Mouse (Mus musculus): ENCODE data around the gene Col4a4. TPM values are rescaled to one million over a fixed set of nuclear protein-coding genes. Genes with fewer than 3 reads are reported as not detected.
A peak's percentile ranks its signal among the peaks of the same experiment; 100 is the strongest.

Col4a4 gene
- total and polyA plus RNA-seq, 3 experiments, result 0.27 TPM; not detected in 2

DNA sequence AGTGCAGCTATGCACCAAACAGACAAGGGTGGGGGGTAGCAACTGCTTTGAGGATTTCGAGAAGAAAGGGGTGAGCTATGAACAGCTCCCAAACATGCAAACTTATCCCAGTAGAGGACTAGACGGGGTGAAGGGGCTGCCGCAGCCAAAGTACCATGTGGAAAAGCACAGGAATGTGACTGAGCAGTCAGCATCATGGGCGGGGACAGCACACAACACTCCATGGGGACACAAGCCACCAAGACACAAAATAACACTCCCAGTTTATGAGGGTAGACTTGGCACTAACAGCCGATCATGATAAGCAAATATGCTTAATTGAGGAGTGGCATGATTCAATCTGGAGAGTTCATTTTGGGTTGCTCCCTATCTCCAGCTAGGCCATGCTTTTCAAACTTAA, 42.8 kb upstream of the Col4a4 start:
- DNase-seq (ENCODE audit: low spot score) (no peak), ATAC-seq (ENCODE audit: extremely low read depth, insufficient number of reproducible peaks, low FRiP score, poor library complexity, severe bottlenecking) (no peak)
- TF ChIP-seq GATA1 (IDR thresholded peaks at IDR 0.05; ENCODE audit: borderline replicate concordance, low read length) (no peak), CTCF (IDR thresholded peaks at IDR 0.05; ENCODE audit: low read depth, low read length) (no peak), GATA2 (IDR thresholded peaks at IDR 0.05; ENCODE audit: borderline replicate concordance, low read depth, low read length) (no peak), TAL1 (conservative IDR thresholded peaks at IDR 0.05; ENCODE audit: low read depth, low read length) (no peak), POLR2AphosphoS5 (IDR thresholded peaks at IDR 0.05; ENCODE audit: insufficient replicate concordance, low read depth, low read length) (no peak)
- Histone ChIP-seq H3K9me3 (replicated peaks) (no peaks in the 10 kb centered on the region), H3K4me3 (ENCODE audit: low read depth, low read length) (no peak overlapping the region), H3K27me3 (ENCODE audit: insufficient read depth, low read length) (peaks cover 5% of the 10 kb centered on the region; the same call in 1 of the 2 replicates), H3K36me3 (replicated peaks) (no peaks in the 10 kb centered on the region), H3K4me1 (ENCODE audit: insufficient read depth, low read depth, low read length) (peaks cover 58% of the 10 kb centered on the region)

DNA sequence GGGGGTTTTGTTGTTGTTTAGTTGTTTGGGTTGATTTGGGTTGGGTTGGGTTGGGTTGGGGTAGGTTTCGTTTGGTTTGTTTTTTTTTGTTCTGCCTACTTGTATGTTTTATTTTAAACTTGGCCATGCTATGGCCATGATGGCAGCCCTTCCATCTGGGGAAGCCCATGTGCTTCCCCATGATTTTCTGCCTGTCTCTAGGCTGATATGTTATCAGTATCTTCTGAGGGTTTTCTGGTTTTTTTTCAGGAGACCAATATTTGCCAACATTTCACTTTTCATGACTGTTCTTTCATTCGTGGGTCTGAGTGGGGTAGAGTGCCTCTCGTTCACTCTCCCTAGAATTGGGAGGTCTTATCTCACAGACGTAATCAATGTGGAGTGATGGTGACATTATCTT, 41.0 kb upstream of the Col4a4 start:
- Histone ChIP-seq H3K4me1 (ENCODE audit: insufficient read depth, low read depth, low read length) (peaks cover 60% of the 10 kb centered on the region), H3K27me3 (ENCODE audit: insufficient read depth, low read length) (peaks cover 1% of the 10 kb centered on the region; the same call in 1 of the 2 replicates), H3K9me3 (replicated peaks) (no peaks in the 10 kb centered on the region), H3K4me3 (ENCODE audit: low read depth, low read length) (no peak overlapping the region; the same call in 1 of the 2 replicates), H3K36me3 (replicated peaks) (no peaks in the 10 kb centered on the region)
- TF ChIP-seq GATA2 (IDR thresholded peaks at IDR 0.05; ENCODE audit: borderline replicate concordance, low read depth, low read length), result no peak
- peak; percentile 69 for TF ChIP-seq TAL1 (conservative IDR thresholded peaks at IDR 0.05; ENCODE audit: low read depth, low read length)
- no peak for TF ChIP-seq GATA1 (IDR thresholded peaks at IDR 0.05; ENCODE audit: borderline replicate concordance, low read length)
- no peak; the same call in none of the 2 replicates for ATAC-seq (ENCODE audit: extremely low read depth, insufficient number of reproducible peaks, low FRiP score, poor library complexity, severe bottlenecking)
- DNase-seq (ENCODE audit: low spot score), result no peak

DNA sequence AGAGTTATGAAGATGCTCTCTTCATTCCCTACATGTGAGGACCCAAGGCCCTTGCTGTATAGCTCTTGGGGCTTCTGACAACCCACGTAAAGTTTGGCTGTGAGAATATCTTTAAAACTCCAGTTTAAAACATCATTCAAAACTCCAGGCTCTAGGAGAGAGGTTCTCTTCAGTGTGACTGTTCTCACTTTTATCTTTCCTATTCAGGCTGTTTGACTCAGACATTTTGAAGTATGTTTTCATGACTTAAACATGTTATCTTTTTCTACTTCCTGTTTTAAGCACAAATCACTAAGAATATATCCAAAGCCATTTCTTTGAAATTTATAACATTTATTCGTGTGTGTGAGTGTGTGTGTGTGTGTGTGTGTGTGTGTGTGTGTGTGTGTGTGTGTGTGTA, 38.8 kb upstream of the Col4a4 start:
- no peak for TF ChIP-seq GATA2 (IDR thresholded peaks at IDR 0.05; ENCODE audit: borderline replicate concordance, low read depth, low read length)
- Histone ChIP-seq H3K36me3 (replicated peaks) (no peaks in the 10 kb centered on the region), H3K4me1 (ENCODE audit: insufficient read depth, low read depth, low read length) (peaks cover 53% of the 10 kb centered on the region), H3K4me3 (ENCODE audit: low read depth, low read length) (no peak overlapping the region), H3K27me3 (ENCODE audit: insufficient read depth, low read length) (no peaks in the 10 kb centered on the region), H3K9me3 (replicated peaks) (no peaks in the 10 kb centered on the region)
- no peak for DNase-seq (ENCODE audit: low spot score)
- peak; percentile 23; the same call in 1 of the 2 replicates for ATAC-seq (ENCODE audit: extremely low read depth, insufficient number of reproducible peaks, low FRiP score, poor library complexity, severe bottlenecking)

DNA sequence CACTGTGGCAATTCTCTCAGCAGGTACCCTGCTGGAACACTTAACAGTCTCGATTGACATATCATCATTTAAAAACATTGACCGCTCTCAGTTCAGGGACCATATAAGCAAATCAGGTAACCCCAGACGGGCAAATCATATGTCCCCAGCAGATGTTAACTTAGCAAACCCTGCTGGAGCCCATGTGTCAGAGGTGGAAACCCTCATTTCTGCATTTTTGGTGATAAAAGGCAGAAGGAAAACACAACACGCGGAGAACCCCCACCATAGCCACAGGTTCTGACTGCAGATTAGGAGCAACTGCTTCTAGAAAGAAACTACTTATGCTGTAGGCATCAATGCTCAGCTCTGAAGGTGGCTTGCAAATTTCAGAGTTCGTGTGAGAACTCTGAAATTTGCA, 38.3 kb upstream of the Col4a4 start:
- H3K4me3 ChIP-seq (ENCODE audit: low read depth, low read length), result no peak overlapping the region
- ATAC-seq (ENCODE audit: extremely low read depth, insufficient number of reproducible peaks, low FRiP score, poor library complexity, severe bottlenecking) (no peak), DNase-seq (ENCODE audit: low spot score) (no peak)
- H3K36me3 ChIP-seq (replicated peaks), result no peaks in the 10 kb centered on the region
- no peaks in the 10 kb centered on the region for H3K9me3 ChIP-seq (replicated peaks)
- peaks cover 5% of the 10 kb centered on the region for H3K27me3 ChIP-seq (ENCODE audit: insufficient read depth, low read length)
- peaks cover 52% of the 10 kb centered on the region for H3K4me1 ChIP-seq (ENCODE audit: insufficient read depth, low read depth, low read length)
- TF ChIP-seq TAL1 (conservative IDR thresholded peaks at IDR 0.05; ENCODE audit: low read depth, low read length) (0 out of 2 replicates have a peak, but pooled peaks have one; percentile 25), GATA2 (IDR thresholded peaks at IDR 0.05; ENCODE audit: borderline replicate concordance, low read depth, low read length) (no peak)

DNA sequence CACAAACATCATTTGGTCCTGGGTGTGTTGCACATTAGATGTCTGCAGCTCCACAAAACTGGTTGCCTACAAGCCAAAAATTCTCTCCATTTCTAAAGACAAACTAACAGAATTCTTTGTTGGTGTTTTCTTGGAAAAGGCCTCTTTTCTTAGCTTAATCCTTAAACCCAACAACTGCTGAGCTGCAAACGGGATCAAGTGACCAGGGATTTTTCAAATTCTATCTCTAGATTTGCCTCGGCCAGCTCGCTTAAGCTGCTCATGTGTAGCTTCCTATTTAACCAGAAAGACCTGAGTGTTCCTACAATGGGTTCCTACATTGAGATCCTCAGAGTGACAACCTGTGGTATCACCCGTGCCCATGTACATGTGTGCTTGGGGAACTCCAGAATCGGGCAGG, 33.3 kb upstream of the Col4a4 start:
- peaks cover 36% of the 10 kb centered on the region for H3K27me3 ChIP-seq (ENCODE audit: insufficient read depth, low read length)
- H3K36me3 ChIP-seq (replicated peaks), result no peaks in the 10 kb centered on the region
- ATAC-seq (ENCODE audit: extremely low read depth, insufficient number of reproducible peaks, low FRiP score, poor library complexity, severe bottlenecking) (no peak), DNase-seq (ENCODE audit: low spot score) (no peak)
- TF ChIP-seq GATA1 (IDR thresholded peaks at IDR 0.05; ENCODE audit: borderline replicate concordance, low read length), result no peak
- TF ChIP-seq GATA2 (IDR thresholded peaks at IDR 0.05; ENCODE audit: borderline replicate concordance, low read depth, low read length), result no peak
- TF ChIP-seq POLR2AphosphoS5 (IDR thresholded peaks at IDR 0.05; ENCODE audit: insufficient replicate concordance, low read depth, low read length), result no peak
- no peak for TF ChIP-seq CTCF (IDR thresholded peaks at IDR 0.05; ENCODE audit: low read depth, low read length)
- no peak for TF ChIP-seq TAL1 (conservative IDR thresholded peaks at IDR 0.05; ENCODE audit: low read depth, low read length)
- H3K4me1 ChIP-seq (ENCODE audit: insufficient read depth, low read depth, low read length), result peaks cover 12% of the 10 kb centered on the region
- H3K4me3 ChIP-seq (ENCODE audit: low read depth, low read length), result no peak overlapping the region
- H3K9me3 ChIP-seq (replicated peaks), result no peaks in the 10 kb centered on the region

DNA sequence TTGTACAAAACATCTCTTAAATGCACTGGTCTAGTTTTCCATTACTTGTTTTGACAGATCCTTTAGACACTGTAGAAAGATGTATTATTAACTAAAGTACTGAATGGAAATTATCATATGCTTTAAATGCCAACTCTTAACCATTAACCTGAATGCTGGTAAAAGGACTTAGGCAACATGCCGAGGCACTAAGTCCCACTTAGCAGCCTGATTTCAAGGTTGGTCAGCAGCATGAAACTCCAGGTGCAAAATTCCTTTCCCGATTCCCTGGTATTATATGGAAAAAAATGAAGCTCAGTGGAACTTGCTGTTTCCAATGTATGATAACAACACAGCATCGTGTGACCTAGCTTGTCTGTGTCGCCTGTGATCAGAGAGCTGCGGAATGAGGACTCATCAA, 31.9 kb upstream of the Col4a4 start:
- no peak for DNase-seq (ENCODE audit: low spot score)
- no peak for ATAC-seq (ENCODE audit: extremely low read depth, insufficient number of reproducible peaks, low FRiP score, poor library complexity, severe bottlenecking)
- H3K27me3 ChIP-seq (ENCODE audit: insufficient read depth, low read length), result peaks cover 40% of the 10 kb centered on the region

DNA sequence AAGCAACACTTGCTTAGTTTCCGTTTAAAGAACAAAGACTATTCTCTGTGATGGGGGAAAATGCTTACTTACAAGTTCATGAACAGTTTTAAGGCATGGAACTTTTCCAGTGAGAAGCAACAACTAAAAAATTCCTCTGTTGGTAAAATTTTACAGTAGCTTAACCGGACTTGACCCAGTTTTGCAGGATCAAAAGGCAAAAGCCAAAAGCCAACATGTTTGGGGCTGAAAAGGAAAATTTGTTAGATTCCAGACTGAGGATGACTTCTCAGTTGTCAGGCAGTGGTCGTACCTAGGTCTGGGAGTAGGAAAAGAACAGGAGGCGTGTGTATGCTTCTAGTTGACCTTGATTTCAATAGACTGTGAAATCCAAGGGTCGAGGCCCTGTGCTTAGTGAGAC, 31.4 kb upstream of the Col4a4 start:
- Histone ChIP-seq H3K4me3 (ENCODE audit: low read depth, low read length) (no peak overlapping the region), H3K9me3 (replicated peaks) (no peaks in the 10 kb centered on the region), H3K36me3 (replicated peaks) (no peaks in the 10 kb centered on the region), H3K4me1 (ENCODE audit: insufficient read depth, low read depth, low read length) (0 out of 2 replicates have a peak, but pooled peaks cover 6% of the 10 kb centered on the region), H3K27me3 (ENCODE audit: insufficient read depth, low read length) (peaks cover 40% of the 10 kb centered on the region)
- no peak for ATAC-seq (ENCODE audit: extremely low read depth, insufficient number of reproducible peaks, low FRiP score, poor library complexity, severe bottlenecking)
- no peak for DNase-seq (ENCODE audit: low spot score)
- TF ChIP-seq TAL1 (conservative IDR thresholded peaks at IDR 0.05; ENCODE audit: low read depth, low read length) (no peak), GATA1 (IDR thresholded peaks at IDR 0.05; ENCODE audit: borderline replicate concordance, low read length) (no peak), CTCF (IDR thresholded peaks at IDR 0.05; ENCODE audit: low read depth, low read length) (no peak), GATA2 (IDR thresholded peaks at IDR 0.05; ENCODE audit: borderline replicate concordance, low read depth, low read length) (no peak), POLR2AphosphoS5 (IDR thresholded peaks at IDR 0.05; ENCODE audit: insufficient replicate concordance, low read depth, low read length) (no peak)

More for the DNA sequence above, 31.9 kb upstream of the Col4a4 start:
- TF ChIP-seq POLR2AphosphoS5 (IDR thresholded peaks at IDR 0.05; ENCODE audit: insufficient replicate concordance, low read depth, low read length), result no peak
- no peak for TF ChIP-seq GATA2 (IDR thresholded peaks at IDR 0.05; ENCODE audit: borderline replicate concordance, low read depth, low read length)
- TF ChIP-seq GATA1 (IDR thresholded peaks at IDR 0.05; ENCODE audit: borderline replicate concordance, low read length), result no peak
- TF ChIP-seq CTCF (IDR thresholded peaks at IDR 0.05; ENCODE audit: low read depth, low read length), result no peak
- TF ChIP-seq TAL1 (conservative IDR thresholded peaks at IDR 0.05; ENCODE audit: low read depth, low read length), result no peak
- H3K36me3 ChIP-seq (replicated peaks), result no peaks in the 10 kb centered on the region
- H3K4me3 ChIP-seq (ENCODE audit: low read depth, low read length), result no peak overlapping the region
- 0 out of 2 replicates have a peak, but pooled peaks cover 6% of the 10 kb centered on the region for H3K4me1 ChIP-seq (ENCODE audit: insufficient read depth, low read depth, low read length)
- no peaks in the 10 kb centered on the region for H3K9me3 ChIP-seq (replicated peaks)

Data from G1E (cell line).